Mouse (Mus musculus) ES-E14 (cell line): ENCODE measurements at regions not wholly inside any gene's neighbourhood (a gene's known extent, or its start where the extent isn't known, plus 50 kb on each side); places are given as distances from the start of the nearest gene placed in this dataset.

ENCODE experiments used
- DNase-seq: peaks from one replicate; pipeline ENCODE4 v3.0.0-alpha.2; 2013; ENCODE audit warnings: low read depth, low spot score
- H3K27ac ChIP-seq: 2 replicates; pipeline ENCODE4 v1.5.1; 2012; ENCODE audit warnings: low read depth, mild to moderate bottlenecking, low read length, moderate library complexity, mixed read lengths; ENCODE audit not compliant: poor library complexity, insufficient read depth, severe bottlenecking
- H3K36me3 ChIP-seq: 2 replicates; pipeline ENCODE4 v1.6.1; 2012; ENCODE audit warnings: mild to moderate bottlenecking, low read length, moderate library complexity, mixed read lengths; ENCODE audit not compliant: control insufficient read depth, poor library complexity, insufficient read depth, severe bottlenecking
- H3K4me1 ChIP-seq, 2 experiments: fragments of 150-350 bp in 1 of 2; sonication (generic) in 1 of 2; 2 replicates each; pipeline ENCODE4 v1.6.1; 2012; ENCODE audit warnings: low read length in 2 of 2, mild to moderate bottlenecking in 1 of 2, mixed read lengths in 1 of 2; ENCODE audit not compliant: control insufficient read depth in 2 of 2, insufficient read depth in 2 of 2, poor library complexity in 1 of 2
- H3K4me3 ChIP-seq, 2 experiments: fragments of 150-350 bp in 1 of 2; sonication (generic) in 1 of 2; 2 replicates each; pipeline ENCODE4 v1.5.1; 2012; ENCODE audit warnings: low read length in 2 of 2, low read depth in 1 of 2, mild to moderate bottlenecking in 1 of 2, mixed read lengths in 1 of 2; ENCODE audit not compliant: insufficient read depth in 1 of 2, poor library complexity in 1 of 2, severe bottlenecking in 1 of 2
- H3K9ac ChIP-seq: 2 replicates; pipeline ENCODE4 v1.6.1; 2012; ENCODE audit warnings: low read depth, mild to moderate bottlenecking, low read length, mixed read lengths; ENCODE audit not compliant: poor library complexity, insufficient read depth, severe bottlenecking
- H3K9me3 ChIP-seq: fragments of 150-350 bp; sonication (generic); 2 replicates; pipeline ENCODE4 v1.6.1; 2012; ENCODE audit warnings: low read depth, mild to moderate bottlenecking, low read length; ENCODE audit not compliant: control insufficient read depth, insufficient read depth
- CHD2 ChIP-seq: IDR thresholded peaks from 2 replicates; pipeline ENCODE4 v1.6.1; 2014; ENCODE audit warnings: mild to moderate bottlenecking, low read depth, low read length, inconsistent platforms
- HCFC1 ChIP-seq: IDR thresholded peaks from 2 replicates; pipeline ENCODE4 v1.6.1; 2012; ENCODE audit warnings: low read length, inconsistent platforms, borderline replicate concordance; ENCODE audit not compliant: insufficient read depth
- MAFK ChIP-seq: IDR thresholded peaks from 2 replicates; pipeline ENCODE4 v1.6.1; 2014; ENCODE audit warnings: mild to moderate bottlenecking, low read depth, low read length, inconsistent platforms; ENCODE audit not compliant: insufficient read depth
- ZC3H11A ChIP-seq: IDR thresholded peaks from 2 replicates; pipeline ENCODE4 v1.6.1; 2012; ENCODE audit warnings: low read depth, mild to moderate bottlenecking, inconsistent platforms, low read length, borderline replicate concordance
- ZNF384 ChIP-seq: IDR thresholded peaks from 2 replicates; pipeline ENCODE4 v1.6.1; 2012; ENCODE audit warnings: low read depth, low read length, inconsistent platforms
- in situ Hi-C, 2 experiments: fragments of 600-800 bp; cut with MboI; formaldehyde crosslinking; loops; one replicate each; pipeline ENCODE4 v1.15.1; 2025; ENCODE audit warnings: low sequenced_read_pairs in 2 of 2, inconsistent platforms in 1 of 2; ENCODE audit not compliant: unreplicated experiment in 2 of 2

DNA sequence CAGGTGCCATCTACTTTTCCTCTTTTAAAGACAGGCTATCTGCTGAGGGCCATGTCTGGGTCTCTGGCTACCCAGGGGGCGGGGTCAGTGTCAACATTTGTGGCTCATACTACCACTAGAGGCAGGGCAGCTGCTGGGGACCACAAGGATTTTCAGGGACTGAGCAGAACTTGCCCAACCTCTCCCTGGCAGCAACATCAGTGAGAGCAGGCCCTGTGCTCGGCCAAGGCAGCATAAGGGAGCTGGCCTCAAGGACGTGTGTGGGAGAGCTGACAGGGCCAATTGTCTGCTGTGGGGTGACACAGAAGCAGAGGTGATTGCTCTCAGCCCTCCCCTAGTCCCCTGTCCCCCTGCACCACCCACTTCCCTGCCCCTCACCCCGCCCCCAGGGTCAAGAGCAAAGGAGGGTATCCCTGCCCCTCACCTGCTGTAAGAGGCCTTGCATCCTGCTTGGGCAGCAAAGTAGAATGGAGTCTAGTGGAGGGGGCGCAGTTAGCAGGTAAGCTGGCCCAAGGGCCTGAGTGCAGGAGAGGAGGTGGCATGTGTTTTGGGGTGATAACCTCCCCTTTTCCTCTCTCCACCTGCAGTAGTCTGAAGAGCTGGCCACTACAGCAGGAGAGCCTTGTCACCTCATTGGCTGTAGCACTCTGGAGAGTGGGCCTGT, 51.7 kb upstream of the Slc35f5 start:
- no peak overlapping the region for H3K4me3 ChIP-seq
- no peak overlapping the region for H3K9ac ChIP-seq
- no peak for DNase-seq
- H3K27ac ChIP-seq = no peak overlapping the region
- in situ Hi-C loops = no loop called here
- H3K9me3 ChIP-seq = no peaks in the 10 kb centered on the region
- TF ChIP-seq ZNF384 = no peak
- no peak for TF ChIP-seq CHD2
- TF ChIP-seq HCFC1 = no peak
- TF ChIP-seq MAFK = no peak
- TF ChIP-seq ZC3H11A = no peak
- peaks cover 0 to 2% of the 10 kb centered on the region in 2 experiments; a peak in 1 of 4 replicates for H3K4me1 ChIP-seq
- H3K36me3 ChIP-seq = no peaks in the 10 kb centered on the region
